9 mouse cellular contexts compared by ENCODE assay signal in genomic region chr11:17082953-17083352, GRCm38 (mm10). TPM values are rescaled to one million over a fixed set of nuclear protein-coding genes. Genes with fewer than 3 reads are reported as not detected.
DNase-seq lines count a peak whose midpoint lies in the region; ATAC-seq lines count a peak whose summit lies in the region.
"Had no signal": no experiment of that assay in that cellular context is flagged by ENCODE, and none has a peak within 500 bp of the region (broad histone marks: within the 10 kb centered on the region; RNA-seq: fewer than 3 reads in every experiment).

No protein-coding gene starts in this region.

- ATAC-seq in hematopoietic stem cell, adult 5-6 weeks (replicated peaks in 1 of 2; ENCODE audit: insufficient read depth in 1 of 2, low FRiP score in 2 of 2, low TSS enrichment in 1 of 2, low read depth in 1 of 2, poor library complexity in 2 of 2, severe bottlenecking in 2 of 2) = peak; percentile 80 to 90

- peak; percentile 21 to 34 for DNase-seq in heart, postnatal 10 days
- DNase-seq in heart, adult 8-10 months (ENCODE audit: low spot score) = no peak
- peak; percentile 65 for DNase-seq in 3T3-L1 (ENCODE audit: low read depth, low spot score)
- peak; percentile 1 for DNase-seq in MEL-GATA-1-ER (ENCODE audit: extremely low read depth, low read depth)
- peak; percentile 18 for DNase-seq in lung, postnatal 14 days
- no peak for DNase-seq in spleen, postnatal 4 days (ENCODE audit: low spot score in 2 of 2)
- DNase-seq in gastrocnemius, postnatal 10 days = no peak
- DNase-seq: liver, embryonic 13.5 days had no signal

- intact Hi-C loops in heart, postnatal 10 days (cut with DNase I) = loop anchor here (2.0 to 5.0 kb wide), 3 partner anchors 76 to 174 kb away; partner anchors contain the start of genes C1d, Pno1 and Ppp3r1

RNA-seq across cellular contexts. Expression of gene Plek, which starts 30.8 kb away (rescaled TPM):
- total RNA-seq in heart, postnatal 10 days (2021) = 1 to 10 TPM; 3.0 to 3.1 TPM
- 1 to 10 TPM; 3.6 to 7.9 (median 4.4) TPM for total RNA-seq in heart, adult 8-10 months (2022)
- total RNA-seq in hematopoietic stem cell, adult 5-6 weeks (2017) = 166 and 168 TPM in 2 replicates
- 1 to 10 TPM; 1.9 to 3.2 TPM for total RNA-seq in gastrocnemius, postnatal 10 days (2021)

RNA-seq across cellular contexts. Expression of gene Cnrip1, which starts 31.6 kb away (rescaled TPM):
- 1 to 10 TPM; 7.1 to 8.9 TPM for total RNA-seq in heart, postnatal 10 days (2021)
- 1 to 10 TPM; 3.0 to 3.4 (median 3.2) TPM for total RNA-seq in heart, adult 8-10 months (2022)
- 17.6 and 23.3 TPM in 2 replicates for total RNA-seq in hematopoietic stem cell, adult 5-6 weeks (2017)
- total RNA-seq in gastrocnemius, postnatal 10 days (2021) = 10 to 100 TPM in 1 of 2 experiments, 1 to 10 TPM in 1; 8.9 to 12.5 TPM

Comparison
In these comparisons a context has a peak if more than half of its experiments do, and no peak if none do; other contexts are left out.
1. DNase-seq: peak in heart, postnatal 10 days (2 of 2), 3T3-L1 (single experiment), MEL-GATA-1-ER (single experiment) and lung, postnatal 14 days (single experiment); none in heart, adult 8-10 months (single experiment), spleen, postnatal 4 days (0 of 2) and gastrocnemius, postnatal 10 days (single experiment).
2. RNA of gene Plek, which starts 30.8 kb away (total RNA-seq): 166 to 168 TPM in hematopoietic stem cell, adult 5-6 weeks; 3.6 to 7.9 TPM in heart, adult 8-10 months, 1.9 to 3.2 TPM in gastrocnemius, postnatal 10 days and 3.0 to 3.1 TPM in heart, postnatal 10 days; every median in the first group is over 10 times any median in the second.